Mouse (Mus musculus) urinary bladder, postnatal 10 days (tissue): ENCODE measurements around the gene Slco1a6.
"Not testable (repeated sequence)": the region's sequence is repeated elsewhere in the genome, so short reads cannot be mapped to it uniquely, and the experiment has no call there.

ENCODE experiments used
- DNase-seq: peaks from one replicate; pipeline ENCODE4 v3.0.0; 2022; ENCODE audit warnings: low spot score

Gene Slco1a6

GRCm38 (mm10) chr6:142208421-142208820 is at the start of gene Slco1a6:
Gene Slco1a6 (minus strand): TSS chr6:142208521.
- DNase-seq: no peak

DNA sequence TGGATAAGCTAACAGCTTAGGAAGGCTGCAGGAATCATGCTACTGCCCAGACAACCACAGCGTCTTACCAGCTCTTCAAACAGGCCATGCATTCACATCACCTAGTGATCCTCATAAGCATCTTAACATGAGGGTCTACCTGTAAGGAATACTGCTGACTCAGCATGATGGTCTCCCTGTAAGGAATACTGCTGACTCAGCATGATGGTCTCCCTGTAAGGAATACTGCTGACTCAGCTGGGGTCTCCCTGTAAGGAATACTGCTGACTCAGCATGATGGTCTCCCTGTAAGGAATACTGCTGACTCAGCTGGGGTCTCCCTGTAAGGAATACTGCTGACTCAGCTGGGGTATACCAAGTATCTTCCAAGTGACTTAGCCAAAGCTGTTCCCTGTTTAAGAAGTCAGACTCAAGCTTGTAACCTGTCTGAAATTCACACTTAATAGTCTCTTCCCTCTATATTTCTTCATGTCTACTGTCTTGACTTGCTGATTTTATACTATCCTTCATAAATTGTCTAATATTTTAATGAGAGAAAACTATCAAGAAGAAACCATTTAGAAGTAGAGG is 42.5 kb upstream of the Slco1a6 start:
- not testable (repeated sequence) for DNase-seq

DNA sequence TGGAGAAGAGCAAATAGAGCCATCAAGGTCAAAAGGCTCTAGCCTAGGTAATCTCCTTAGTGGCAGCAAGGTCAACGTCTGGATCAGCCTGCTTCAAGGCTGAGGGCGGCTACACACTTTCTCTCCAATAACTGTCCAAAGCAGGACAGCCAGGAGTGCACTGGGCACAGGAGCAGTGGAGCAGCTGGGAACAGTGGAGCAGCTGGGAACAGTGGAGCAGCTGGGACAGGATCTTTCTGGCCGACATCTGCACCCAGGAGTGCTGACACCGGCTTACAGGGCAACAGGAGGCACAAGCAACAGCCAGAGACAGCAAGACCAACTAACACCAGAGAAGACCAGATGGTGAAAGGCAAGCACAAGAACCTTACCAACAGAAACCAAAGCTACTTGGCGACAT is 36.7 kb upstream of the Slco1a6 start:
- DNase-seq: no peak

DNA sequence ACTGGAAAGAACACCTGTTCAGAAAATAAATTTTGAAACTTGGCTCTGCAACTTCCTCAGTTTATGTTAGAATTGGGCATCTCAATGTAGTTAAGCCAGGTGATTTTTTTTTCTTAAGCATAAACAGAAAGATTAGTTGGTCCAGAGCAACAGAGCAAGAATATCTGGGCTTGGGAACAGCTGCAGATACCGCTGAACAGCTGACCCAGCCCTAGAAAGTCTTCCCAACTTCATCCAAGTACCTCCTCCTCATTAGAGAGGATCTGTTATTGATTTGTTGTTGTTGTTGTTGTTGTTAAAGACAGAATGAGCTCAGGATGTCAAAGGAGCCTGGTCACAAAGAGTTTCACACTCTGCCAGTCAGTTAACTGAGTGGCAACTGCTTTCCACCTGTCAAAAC is 31.1 kb upstream of the Slco1a6 start:
- DNase-seq: no peak

GRCm38 (mm10) chr6:142220138-142220537 is 11.8 kb upstream of the Slco1a6 start:
- no peak for DNase-seq

GRCm38 (mm10) chr6:142211821-142212220 is 3.5 kb upstream of the Slco1a6 start:
- no peak for DNase-seq

- DNase-seq: no peak
Measured at GRCm38 (mm10) chr6:142209749-142210148, 1.4 kb upstream of the Slco1a6 start.

DNA sequence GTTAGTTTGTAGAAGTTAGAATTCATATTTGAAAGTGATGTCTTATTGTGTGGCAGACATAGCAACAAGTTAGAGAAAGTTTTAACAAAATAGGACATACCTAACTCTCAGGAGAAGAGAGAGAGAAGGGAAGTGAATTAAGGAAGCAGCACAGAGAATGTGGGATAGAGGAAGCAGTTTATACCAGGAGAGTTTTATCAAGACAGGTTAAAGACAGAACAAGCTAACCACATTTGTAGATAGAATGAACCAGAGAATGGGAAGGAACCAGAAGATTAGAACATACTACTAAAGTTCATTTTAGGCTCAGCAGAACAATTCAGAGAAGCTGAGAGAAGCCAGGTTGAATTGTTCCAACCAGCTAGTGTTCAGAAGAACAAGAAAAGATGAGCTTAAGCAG is 7.8 kb downstream of the Slco1a6 start:
- no peak for DNase-seq

GRCm38 (mm10) chr6:142194245-142194644 is 14.1 kb downstream of the Slco1a6 start:
- no peak for DNase-seq

- DNase-seq: no peak
Measured at GRCm38 (mm10) chr6:142191962-142192361, 16.4 kb downstream of the Slco1a6 start.

DNA sequence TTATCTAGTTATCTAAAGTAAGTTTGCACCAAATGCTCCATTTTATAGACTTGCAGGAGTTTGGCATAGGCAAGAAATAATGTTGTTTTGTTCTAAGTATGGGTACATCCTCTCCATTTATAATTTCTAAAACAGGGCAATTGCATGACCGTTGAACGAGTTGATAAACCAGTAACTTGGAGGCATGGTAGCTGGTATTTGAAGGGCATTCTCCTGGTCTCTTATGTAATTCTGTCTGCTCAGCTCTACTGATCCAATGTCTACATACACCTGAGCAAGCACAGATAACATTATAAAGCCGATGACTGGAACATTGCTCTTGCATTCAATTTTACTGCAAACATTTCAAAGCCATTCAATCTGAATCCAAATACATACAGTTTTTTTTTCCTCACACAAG is 20.9 kb downstream of the Slco1a6 start:
- no peak for DNase-seq

DNA sequence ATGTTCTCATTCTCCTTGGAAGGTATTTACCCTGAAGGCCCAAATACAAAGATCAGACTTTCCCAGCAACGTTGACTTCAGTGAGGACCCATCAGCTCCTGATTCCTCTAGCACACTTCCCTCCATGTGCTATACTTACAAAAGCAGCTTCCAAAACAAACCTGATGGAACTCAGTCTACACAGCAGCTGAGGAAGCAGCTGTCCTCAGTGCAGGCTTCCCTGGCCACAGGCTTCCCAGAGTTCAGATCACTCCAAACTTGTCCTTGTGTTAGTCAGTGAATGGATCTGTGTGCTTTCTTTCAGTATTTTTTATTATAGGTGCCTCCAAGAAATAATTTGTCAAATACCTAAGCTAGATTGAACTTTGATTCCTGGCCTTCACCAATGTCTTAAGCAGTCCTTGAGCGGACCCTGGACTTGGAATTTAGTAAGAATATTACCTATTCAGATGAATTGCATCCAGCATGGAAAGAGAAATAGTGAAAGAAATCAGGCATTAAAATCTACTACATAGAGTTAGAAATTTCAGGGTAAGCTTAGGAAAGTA is 22.4 kb downstream of the Slco1a6 start:
- no peak for DNase-seq

DNA sequence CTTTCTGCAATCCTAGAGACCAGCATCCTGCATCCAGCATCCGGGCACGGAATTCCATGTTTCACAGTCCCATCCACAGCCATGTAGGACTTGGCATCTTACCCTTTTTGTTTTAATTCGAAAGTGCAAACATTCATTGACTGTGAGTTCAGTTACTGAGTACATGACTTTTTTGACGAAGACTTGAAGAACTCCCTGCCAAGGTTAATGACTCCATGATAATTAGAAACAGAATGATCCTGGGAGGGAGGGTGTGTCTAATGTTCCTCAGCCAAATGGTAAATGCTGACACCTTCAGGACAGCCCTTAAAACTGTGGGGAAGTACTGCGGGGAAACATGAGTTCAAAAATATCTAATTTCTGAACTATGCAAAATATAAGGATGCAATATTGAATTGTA is 44.9 kb downstream of the Slco1a6 start:
- no peak for DNase-seq

DNA sequence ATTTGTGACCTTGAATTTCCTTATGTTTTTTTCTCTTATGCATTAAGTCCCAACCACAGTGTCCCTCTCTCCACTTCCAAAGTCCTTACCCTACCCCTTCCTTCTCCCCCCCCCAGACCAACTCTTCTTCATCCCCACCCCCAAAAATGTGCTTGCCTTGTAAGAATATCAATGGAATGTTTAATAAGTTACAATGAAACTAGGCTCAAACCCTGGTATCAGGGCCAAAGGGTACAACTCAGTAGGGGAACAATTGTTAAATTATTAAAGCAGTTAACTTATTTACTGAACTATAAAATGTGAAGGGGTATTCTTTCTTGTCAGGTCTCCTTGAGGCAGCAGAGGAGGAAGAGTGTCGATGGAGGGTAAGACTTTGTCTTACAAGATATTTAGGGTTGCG is 47.1 kb downstream of the Slco1a6 start:
- DNase-seq: no peak

- DNase-seq: not testable (repeated sequence)
Measured at GRCm38 (mm10) chr6:142154081-142154480, 54.2 kb downstream of the Slco1a6 start.

- no peak for DNase-seq
Measured at GRCm38 (mm10) chr6:142148371-142148770, 60.0 kb downstream of the Slco1a6 start.

GRCm38 (mm10) chr6:142111667-142112305 is 96.5 kb downstream of the Slco1a6 start:
- DNase-seq: no peak

GRCm38 (mm10) chr6:142091126-142091525 is 117.2 kb downstream of the Slco1a6 start:
- no peak for DNase-seq

DNA sequence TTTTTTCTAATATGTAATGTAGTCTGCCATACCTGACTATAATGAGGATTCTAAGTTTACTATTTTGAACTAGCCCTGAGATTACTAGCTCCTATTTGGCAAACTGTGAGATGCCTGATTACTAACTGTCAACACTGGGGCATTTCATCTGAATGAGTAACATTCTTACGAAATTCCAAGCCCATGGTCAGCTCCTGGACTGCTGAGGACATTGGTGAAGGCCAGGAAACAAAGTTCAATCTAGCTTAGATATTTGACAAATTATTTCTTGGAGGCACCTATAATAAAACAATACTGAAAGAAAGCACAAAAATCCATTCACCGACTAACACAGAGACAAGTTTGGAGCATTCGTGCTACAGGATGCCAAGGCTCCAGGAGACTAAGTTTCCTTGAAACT is 150.0 kb downstream of the Slco1a6 start:
- not testable (repeated sequence) for DNase-seq

- no peak for DNase-seq
Measured at GRCm38 (mm10) chr6:142047689-142048088, 160.6 kb downstream of the Slco1a6 start.

GRCm38 (mm10) chr6:142045746-142046145 is 162.6 kb downstream of the Slco1a6 start:
- no peak for DNase-seq

DNA sequence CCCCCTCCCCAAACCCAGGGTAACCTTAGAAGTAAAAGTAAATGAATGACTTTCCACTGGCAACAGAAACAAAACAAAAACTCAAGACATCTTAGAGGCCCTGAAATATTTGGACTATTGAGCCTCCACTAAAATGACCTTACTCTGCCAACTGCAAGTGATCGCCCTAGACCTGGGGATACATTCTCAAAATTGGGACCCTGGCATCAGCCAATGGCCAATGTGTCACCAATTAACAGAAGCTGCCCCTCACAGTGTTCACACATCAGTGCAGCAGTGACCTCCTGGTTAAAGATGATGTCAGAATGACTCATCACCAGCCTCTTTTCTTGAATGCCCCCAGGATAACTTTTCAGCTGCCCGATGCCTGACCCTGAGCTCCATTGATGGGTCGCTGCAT is 166.4 kb downstream of the Slco1a6 start:
- DNase-seq: no peak

GRCm38 (mm10) chr6:142040306-142041175 is 167.8 kb downstream of the Slco1a6 start:
- DNase-seq: no peak
